Mouse (Mus musculus) right cerebral cortex, postnatal 14 days (tissue): ENCODE data around the gene Tmem107.

ENCODE experiments used
- DNase-seq: peaks from one replicate; pipeline ENCODE4 v3.0.0; 2022

The Tmem107 gene

DNA sequence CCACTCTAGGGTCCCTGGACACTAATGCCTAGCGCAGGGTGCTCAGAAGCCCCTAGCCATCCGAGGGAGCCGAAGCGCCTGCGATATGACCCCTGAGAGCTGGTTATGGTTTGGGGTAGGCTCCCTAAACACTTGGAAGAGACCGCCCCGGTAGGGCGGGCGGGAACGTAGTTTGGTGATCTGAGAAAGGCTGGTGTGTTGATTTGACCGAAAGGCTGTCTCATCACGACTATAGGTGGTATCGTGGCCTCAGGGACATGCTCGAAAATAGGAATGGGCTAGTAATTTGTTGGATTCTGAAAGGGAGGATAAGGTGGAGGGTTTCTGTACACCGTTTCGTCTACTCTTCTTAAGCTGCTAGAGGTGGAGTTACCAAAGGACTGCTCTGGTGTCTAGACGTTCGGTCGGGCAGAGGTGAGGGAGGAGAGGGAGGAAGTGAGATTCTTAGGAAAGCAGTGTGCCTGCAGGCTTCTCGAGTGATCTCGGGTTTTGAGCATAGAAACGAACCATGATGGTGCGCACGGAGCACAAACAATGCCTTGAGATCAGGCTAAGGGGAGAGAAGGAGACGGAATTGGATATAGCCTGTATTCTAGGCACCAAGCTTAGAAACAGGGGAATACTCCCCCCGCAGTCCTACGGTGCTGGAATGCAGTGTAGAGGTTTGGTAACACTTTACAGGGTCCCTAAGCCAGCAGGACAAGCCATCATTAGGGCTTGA, 25.1 kb downstream of the Tmem107 start:
- no peak for DNase-seq

DNA sequence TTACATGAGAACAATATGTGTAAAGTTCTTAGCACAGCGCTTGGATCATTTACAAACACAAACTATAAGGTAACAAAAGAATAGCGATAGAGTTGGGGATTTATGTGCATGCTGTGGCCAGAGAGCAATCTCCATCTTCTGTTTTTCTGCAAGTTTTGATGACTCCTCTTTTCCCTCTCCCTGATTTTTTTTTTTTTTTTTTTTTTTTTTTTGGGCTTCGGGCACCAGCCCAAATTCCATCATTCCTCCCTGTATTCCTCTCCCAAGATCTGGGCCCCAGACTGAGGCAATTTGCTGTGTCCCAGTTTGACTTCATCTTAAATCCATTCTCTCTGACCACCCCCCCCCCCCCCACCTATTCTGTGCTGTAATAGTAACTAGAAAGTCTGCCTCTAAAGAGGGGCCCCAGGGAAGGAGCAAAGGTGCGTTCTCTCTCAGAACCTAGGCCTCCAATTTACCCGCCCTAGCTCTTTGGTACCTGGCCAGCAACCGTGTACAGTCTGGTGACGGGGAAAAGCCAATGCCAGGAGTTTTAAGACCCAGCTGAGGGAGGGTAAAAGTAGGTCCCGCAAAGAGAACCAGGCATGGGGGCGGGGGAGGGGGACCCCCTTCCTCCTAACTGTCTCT, 25.9 kb downstream of the Tmem107 start:
- no peak for DNase-seq

DNA sequence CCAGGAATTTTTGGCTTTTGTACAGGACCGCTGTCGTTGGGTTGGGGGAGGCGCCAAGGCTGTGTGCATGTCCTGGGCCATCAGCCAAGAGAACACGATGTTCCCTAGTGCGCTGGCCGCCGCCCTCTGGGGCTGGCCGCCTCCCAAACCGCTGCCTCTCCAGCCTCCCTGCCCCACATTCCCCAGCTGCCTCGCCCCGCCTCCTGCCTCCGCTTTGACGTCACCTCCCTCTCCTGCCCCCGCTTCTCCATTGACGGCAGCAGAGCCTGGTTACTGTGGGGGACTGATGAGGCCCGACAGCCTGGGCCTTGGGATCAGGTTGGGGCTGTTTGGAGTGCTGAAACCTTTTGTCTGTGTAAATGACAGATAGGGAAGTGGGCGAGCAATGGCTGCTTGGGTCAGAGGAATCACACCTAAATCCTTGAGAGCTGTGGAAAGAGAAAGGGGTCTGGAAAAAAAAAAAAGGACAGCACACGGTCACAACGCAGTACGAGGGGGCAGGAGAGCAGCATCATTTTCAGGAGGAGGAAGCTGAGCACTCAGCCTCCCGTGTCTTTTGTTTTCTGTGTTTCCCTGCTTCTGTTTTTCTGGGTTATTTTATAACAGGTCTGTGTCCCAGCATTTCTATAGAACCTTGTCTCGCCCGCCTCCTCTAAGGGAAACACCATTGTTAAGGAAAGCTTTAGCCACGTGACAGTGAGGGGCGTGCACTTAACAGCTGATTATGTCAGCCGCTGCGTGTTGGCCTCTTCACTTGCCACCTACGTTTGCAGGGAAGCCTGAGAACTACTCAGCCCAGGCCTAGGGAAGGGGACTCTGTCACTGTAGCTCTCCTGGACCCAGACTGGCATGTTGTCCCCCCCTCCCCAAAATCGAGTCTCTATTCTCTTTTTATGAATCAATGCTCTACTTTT, 26.6 kb downstream of the Tmem107 start:
- peak; percentile 96 for DNase-seq

DNA sequence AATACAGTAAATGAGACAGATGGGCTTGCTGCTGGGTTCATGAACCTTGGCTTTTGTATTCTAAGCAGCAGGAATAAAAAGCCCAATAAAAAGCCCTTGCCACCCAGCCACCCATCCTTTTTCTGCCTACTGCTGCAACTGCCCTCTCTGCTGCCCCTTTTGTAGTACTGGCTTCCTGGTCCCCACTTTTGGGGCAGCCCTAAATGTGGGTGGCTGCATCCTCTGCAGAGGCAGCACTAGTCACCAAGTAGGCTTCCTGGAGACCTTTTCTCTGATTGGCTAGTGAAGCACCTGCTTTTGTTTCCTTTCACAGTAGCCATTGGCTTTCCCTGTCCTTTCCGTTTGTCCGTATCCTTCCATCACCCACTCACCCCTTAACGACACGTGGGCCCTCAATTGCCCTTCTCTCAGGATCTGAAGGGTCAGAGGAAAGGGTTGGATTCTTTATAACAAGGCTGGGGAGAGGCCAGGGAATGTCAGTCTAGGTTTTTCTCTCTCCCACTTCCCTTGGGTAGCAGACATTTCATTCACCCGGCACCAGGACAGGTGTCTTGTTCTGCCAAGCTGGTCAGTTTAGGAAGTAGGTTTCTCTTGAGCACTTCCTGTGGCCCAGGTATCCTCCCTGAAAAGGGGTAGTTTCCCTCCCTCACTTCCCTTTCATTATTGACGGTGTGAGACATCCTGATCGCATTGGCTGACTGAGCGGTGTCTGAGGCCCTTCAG, 27.6 kb downstream of the Tmem107 start:
- no peak for DNase-seq

DNA sequence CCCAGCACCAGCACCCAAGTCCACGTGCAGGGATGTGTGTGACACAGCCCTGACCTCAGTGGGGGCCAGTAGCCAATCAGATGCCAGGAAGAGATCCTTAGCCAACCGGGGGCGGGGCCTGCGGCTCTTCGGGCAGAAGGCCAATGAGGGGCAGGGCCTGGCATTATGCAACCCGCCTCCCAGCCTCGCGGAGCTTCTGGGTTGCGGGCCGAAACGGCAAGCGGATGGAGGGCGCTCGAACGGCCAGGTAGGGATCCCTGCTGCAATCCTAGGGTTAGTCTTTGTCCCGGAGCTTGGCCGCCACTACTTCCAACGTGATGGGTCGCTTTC, 28.1 kb downstream of the Tmem107 start:
- peak; percentile 95 for DNase-seq

DNA sequence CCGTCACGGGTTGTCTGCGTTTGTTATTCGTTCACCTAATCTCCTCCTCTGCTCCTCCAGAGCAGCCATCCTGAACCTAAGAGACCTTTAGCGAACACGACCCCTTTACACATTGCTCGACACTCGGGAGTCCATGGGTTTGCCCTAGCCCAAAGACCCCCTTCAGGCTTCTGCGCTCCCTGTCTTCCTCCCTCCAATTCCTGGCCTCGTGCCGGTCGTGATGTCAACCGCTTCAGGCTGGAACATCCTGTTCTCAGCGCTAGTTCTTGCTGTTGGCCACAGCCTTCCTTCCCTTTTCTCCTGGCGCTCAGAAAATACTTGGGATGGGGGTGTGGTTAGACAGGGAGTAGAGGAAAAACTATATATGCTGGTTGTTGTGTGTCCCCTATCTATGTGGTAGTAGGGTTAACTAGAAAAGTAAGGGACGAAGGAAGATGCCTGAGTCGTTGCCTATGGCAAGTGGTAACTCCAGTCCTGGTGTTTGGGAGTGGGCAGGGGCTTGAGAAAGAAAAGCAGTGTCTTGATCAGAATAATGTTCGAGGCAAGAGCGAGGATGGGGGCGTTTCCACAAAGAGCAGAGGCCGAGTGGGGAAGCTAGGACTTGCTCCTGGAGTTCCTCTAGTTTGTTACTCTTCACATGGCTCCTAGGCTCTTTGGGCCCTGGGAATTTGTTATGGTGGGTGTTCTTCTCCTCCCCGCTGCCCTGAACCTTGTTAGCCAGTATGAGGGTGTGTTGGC, 28.7 kb downstream of the Tmem107 start:
- peak; percentile 74 for DNase-seq

DNA sequence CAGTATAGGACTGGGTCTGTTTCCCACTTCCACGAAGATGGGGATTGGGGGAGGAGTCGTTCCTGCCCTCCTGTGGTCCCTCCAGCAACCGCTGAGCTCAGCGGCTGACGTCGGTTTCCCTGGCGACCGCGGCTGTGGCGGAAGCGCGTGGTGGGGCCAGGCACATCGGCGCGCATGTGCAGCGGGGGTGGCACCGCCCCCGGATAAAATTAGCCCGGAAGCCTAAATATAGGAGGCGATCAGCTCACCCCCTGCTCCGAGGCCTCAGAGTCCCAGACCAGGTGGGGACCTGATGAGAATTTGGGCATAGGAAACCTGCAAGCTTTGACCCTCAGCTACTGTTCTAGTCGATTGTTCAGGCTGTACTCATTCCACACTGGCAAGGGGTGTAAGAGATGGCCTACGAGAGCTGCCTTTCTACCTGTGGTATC, 29.3 kb downstream of the Tmem107 start:
- DNase-seq, result peak; percentile 91

DNA sequence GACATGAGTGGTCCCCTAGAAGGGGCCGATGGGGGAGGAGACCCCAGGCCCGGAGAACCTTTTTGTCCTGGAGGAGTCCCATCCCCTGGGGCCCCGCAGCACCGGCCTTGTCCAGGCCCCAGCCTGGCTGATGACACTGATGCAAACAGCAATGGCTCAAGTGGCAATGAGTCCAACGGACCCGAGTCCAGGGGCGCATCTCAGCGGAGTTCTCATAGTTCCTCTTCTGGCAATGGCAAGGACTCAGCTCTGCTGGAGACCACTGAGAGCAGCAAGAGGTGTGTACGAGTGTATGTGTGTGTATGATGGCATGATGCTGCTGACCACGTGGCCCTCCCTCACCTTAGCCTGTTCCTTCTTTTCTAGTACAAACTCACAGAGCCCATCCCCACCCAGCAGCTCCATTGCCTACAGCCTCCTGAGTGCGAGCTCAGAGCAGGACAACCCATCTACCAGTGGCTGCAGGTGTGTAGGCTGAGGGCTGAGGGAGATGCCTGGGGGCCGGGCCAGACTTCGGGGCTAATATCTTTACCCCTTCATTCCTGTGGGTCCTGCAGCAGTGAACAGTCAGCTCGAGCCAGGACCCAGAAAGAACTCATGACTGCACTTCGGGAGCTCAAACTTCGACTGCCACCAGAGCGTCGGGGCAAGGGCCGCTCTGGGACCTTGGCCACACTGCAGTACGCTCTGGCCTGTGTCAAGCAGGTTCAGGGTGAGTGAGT, 30.2 kb downstream of the Tmem107 start:
- no peak for DNase-seq

DNA sequence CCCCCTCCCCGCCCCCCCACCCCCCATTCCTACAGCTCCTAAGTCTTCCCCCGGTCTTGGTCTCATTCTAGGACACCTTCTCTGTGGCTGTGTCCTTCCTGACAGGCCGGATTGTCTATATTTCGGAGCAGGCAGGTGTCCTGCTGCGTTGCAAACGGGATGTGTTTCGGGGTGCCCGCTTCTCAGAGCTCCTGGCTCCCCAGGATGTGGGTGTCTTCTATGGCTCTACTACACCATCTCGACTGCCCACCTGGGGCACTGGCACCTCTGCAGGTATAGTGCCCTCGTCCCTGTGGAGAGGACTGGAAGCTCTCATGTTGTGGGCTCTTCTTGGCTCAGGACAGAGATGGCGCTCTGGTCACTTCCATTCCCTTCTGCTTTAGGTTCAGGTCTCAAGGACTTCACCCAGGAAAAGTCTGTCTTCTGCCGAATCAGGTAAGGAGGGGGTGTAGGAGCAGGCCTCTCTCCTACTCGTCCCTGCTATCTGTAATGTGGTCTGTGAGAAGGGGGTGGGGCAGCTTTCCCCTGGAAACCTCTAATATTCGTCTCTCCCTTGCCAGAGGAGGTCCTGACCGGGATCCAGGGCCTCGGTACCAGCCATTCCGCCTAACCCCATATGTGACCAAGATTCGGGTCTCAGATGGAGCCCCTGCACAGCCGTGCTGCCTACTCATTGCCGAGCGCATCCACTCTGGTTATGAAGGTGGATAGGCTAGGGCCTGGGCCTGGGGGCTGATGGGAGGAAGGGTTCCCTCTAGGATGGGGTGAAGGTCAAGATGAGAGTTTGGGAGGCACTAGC, 31.2 kb downstream of the Tmem107 start:
- no peak for DNase-seq

DNA sequence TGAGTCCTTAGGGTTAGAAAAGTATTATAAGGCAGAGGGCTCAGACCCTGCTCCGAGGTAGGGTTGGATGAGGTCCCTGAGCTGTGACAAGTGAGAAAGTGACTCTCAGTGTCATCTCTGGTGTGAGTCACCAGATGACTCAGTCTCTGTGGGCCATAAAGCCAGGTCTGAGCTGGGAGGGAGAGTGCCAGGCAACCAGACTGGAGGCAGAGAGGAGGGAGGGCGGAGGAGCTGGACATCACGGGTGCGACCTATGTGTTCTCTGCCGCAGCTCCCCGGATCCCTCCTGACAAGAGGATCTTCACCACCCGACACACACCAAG, 31.8 kb downstream of the Tmem107 start:
- no peak for DNase-seq

DNA sequence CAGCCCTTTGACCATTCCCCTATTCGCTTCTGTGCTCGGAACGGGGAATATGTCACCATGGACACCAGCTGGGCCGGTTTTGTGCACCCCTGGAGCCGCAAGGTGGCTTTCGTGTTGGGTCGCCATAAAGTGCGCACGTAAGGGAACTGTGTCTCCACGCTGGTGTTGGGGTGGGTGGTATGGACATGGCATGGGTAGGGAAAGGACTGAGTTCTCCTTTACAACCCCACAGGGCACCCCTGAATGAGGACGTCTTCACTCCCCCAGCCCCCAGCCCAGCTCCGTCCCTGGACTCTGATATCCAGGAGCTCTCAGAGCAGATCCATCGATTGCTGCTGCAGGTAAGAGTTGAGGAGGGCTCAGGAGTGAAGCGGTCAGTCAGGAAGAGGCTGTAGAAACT, 32.5 kb downstream of the Tmem107 start:
- no peak for DNase-seq

DNA sequence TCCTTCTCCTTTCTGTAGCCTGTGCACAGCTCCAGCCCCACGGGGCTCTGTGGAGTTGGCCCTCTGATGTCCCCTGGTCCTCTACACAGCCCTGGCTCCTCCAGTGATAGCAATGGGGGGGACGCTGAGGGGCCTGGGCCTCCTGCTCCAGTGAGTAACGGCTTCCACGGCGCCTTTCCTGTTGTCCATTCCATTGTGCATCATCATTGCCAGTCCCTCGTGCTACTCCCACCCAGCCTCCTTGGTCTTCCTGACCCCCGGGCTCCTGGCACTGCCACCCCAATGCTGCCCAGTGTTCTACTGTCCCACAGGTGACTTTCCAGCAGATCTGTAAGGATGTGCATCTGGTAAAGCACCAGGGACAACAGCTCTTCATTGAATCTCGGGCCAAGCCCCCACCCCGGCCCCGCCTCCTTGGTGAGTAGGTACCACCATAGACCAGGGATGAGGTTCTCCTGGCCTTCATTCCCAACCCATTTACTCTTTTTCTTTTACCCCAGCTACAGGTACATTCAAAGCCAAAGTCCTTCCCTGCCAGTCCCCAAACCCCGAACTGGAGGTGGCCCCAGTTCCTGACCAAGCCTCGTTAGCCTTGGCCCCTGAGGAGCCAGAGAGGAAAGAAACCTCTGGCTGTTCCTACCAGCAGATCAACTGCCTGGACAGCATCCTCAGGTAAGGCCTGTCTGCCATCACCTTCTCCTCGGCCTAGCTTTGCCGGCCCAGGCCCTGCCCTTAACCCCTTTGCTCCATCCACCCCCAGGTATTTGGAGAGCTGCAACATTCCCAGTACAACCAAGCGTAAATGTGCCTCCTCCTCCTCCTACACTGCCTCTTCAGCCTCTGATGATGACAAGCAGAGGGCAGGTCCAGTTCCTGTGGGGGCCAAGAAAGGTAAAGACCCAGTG, 33.2 kb downstream of the Tmem107 start:
- no peak for DNase-seq

DNA sequence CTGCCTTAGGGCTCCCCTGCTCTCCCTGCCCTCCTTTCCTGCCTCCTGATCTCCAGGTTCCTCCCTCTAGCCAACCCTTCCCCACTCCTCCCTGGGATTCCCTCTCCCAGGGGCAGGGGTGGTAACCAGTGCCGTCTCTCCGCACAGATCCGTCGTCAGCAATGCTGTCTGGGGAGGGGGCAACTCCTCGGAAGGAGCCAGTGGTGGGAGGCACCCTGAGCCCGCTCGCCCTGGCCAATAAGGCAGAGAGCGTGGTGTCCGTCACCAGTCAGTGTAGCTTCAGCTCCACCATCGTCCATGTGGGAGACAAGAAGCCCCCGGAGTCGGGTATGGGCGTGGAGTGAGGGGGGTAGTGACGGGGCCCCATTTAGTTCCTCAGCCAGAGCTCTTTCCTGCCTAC, 33.9 kb downstream of the Tmem107 start:
- no peak for DNase-seq

DNA sequence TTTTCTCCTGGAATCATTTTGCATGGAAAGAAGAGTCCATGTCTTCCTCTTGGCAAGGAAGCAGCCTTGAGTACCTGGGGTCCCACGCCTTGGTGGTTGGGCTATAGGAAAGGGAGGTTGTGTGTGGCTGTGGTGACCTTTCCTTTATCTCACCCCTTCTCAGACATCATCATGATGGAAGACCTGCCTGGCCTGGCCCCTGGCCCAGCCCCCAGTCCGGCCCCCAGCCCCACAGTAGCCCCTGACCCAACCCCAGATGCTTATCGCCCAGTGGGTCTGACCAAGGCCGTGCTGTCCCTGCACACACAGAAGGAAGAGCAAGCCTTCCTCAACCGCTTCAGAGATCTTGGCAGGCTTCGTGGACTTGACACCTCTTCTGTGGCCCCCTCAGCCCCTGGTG, 34.6 kb downstream of the Tmem107 start:
- no peak for DNase-seq

DNA sequence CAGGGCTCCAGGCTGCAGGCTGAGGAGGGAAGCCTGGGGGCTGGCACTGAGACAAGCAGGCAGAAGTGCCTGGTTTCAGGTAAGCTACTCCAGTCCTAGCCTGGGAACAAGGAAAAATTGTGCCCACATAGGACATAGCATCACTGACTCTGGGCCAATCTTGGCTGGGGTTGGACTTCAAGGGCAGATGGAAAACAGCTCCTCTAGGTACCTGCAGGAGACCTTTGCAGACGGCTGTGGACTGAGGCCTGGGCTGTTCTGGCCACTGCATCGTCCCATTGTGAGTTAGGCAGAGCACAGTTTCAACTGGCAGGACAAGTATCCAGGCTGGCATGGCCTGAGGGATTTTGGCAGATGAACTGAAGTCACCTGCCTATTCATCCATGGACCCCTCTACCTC, 35.2 kb downstream of the Tmem107 start:
- DNase-seq, result no peak

DNA sequence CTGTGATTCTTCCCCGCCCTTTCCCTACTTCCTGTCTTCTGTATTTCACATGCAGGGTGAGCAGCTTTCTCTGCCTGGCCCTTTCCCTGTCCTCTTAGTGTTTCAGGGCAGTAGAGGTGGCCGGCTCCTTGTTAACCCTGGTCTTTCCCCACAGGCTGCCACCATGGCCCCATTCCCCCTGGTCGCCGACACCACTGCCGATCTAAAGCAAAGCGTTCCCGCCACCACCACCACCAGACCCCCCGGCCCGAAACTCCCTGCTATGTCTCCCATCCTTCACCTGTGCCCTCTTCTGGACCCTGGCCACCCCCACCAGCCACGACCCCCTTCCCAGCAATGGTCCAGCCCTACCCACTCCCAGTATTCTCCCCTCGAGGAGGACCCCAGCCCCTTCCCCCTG, 35.7 kb downstream of the Tmem107 start:
- DNase-seq, result no peak

DNA sequence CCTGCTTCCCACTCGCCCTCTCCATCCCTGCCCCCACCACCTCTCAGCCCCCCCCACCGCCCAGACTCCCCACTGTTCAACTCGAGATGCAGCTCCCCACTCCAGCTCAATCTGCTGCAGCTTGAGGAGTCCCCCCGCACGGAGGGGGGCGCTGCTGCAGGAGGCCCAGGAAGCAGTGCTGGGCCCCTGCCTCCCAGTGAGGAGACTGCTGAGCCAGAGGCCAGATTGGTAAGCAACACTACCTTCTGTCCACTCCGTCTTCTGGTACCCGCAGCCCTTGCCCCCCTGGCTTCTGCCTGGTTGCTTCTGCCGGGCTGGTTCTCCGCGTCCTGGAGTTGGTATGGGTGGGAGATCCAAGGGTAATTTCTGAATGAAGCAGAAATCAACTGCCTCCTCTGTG, 36.2 kb downstream of the Tmem107 start:
- no peak for DNase-seq

DNA sequence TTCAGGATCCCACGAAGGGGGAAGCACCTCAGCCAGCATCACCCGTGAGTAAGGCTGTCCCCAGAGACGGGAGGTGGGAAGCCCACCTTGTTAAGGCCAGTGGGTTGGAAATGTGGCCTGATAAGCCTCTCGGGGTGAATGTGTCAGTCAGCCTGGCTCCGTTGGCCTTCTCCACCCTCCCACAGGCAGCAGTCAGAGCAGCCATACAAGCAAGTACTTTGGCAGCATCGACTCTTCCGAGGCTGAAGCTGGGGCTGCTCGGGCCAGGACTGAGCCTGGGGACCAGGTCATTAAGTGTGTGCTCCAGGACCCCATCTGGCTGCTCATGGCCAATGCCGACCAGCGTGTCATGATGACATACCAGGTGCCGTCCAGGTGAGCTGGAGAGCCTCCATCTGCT, 37.1 kb downstream of the Tmem107 start:
- DNase-seq, result no peak

DNA sequence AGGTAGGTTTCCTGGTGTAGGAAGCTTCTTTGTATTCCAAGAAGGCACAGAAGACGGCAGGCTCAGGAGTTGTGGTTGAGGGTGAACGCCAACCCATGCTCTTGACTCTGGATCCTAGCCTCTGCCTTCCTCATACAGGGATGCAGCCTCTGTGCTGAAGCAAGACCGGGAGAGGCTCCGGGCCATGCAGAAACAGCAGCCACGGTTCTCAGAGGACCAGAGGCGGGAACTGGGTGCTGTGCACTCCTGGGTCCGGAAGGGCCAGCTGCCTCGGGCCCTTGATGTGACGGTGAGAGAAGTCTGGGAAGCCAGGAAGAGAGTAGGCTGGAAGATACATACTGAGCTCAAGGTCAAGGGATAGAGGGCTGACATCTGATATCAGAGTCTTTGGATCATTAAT, 37.6 kb downstream of the Tmem107 start:
- DNase-seq, result no peak
